Mouse (Mus musculus): ENCODE measurements around the gene Dbx1. TPM values are rescaled to one million over a fixed set of nuclear protein-coding genes. Genes with fewer than 3 reads are reported as not detected.

Gene Dbx1
- polyA plus RNA-seq, 1 experiment from 2014 or later, result not detected

DNA sequence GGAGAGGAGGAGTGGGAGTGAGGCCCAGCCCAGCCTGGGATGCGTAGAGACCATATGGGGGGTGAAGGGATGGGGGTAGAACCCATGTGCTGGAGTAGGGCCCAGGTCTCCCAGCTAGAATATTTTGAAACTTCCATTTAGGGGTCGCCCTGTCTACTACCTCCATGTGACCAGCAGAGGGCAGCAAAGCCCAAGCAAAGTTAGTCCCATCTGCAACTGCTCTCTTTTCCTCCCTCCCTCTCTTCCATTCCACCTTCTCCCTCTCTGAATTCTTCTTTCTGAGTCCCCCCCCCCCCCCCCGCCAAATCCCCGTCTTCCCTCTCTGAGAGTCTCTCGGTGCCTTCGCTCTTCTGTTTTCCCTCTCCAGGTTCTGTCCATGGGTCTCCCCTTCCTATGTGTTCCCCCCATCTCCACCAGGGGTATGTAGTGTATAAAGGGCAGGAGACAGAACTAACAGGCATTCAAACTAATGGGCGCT lies 20.4 kb downstream of the Dbx1 start:
- no peak overlapping the region for H3K4me3 ChIP-seq (ENCODE audit: low read depth, low read length)
- no peak overlapping the region for H3K27ac ChIP-seq (ENCODE audit: low read depth, low read length)
- WGBS, result 6% methylated on average over 6 of the region's 7 CpGs
- H3K27me3 ChIP-seq (replicated peaks; ENCODE audit: control insufficient read depth, insufficient read depth, low read length), result no peaks in the 10 kb centered on the region
- H3K9me3 ChIP-seq (ENCODE audit: control insufficient read depth), result no peaks in the 10 kb centered on the region
- 0 out of 2 replicates have a peak overlapping the region, but pooled peaks have one; percentile 24 for H3K4me2 ChIP-seq (replicated peaks; ENCODE audit: low read depth)
- H3K9ac ChIP-seq (ENCODE audit: low read depth, low read length), result no peak overlapping the region
- no peaks in the 10 kb centered on the region for H3K4me1 ChIP-seq (replicated peaks; ENCODE audit: control insufficient read depth, insufficient read depth, low read length)
- no peaks in the 10 kb centered on the region for H3K36me3 ChIP-seq (ENCODE audit: control insufficient read depth, insufficient read depth)
- TF ChIP-seq CTCF (IDR thresholded peaks at IDR 0.05; ENCODE audit: low read depth), result peak; percentile 79
- ATAC-seq, result peak; percentile 31

GRCm38 (mm10) chr7:49604965-49605795 lies 31.5 kb downstream of the Dbx1 start:
- no peak for TF ChIP-seq CTCF (IDR thresholded peaks at IDR 0.05; ENCODE audit: low read depth)
- H3K27ac ChIP-seq (ENCODE audit: low read depth, low read length), result no peak overlapping the region
- H3K4me3 ChIP-seq (ENCODE audit: low read depth, low read length), result no peak overlapping the region
- no peaks in the 10 kb centered on the region for H3K9me3 ChIP-seq (ENCODE audit: control insufficient read depth)
- peaks cover 41% of the 10 kb centered on the region for H3K36me3 ChIP-seq (ENCODE audit: control insufficient read depth, insufficient read depth)
- H3K4me1 ChIP-seq (replicated peaks; ENCODE audit: control insufficient read depth, insufficient read depth, low read length), result no peaks in the 10 kb centered on the region
- WGBS, result 90% methylated on average over 15 of the region's 15 CpGs
- no peak for ATAC-seq
- no peak overlapping the region for H3K4me2 ChIP-seq (replicated peaks; ENCODE audit: low read depth)
- no peaks in the 10 kb centered on the region for H3K27me3 ChIP-seq (replicated peaks; ENCODE audit: control insufficient read depth, insufficient read depth, low read length)
- no peak overlapping the region for H3K9ac ChIP-seq (ENCODE audit: low read depth, low read length)

- Histone ChIP-seq H3K4me2 (replicated peaks; ENCODE audit: low read depth) (no peak overlapping the region), H3K36me3 (ENCODE audit: control insufficient read depth, insufficient read depth) (peaks cover 50% of the 10 kb centered on the region), H3K4me1 (replicated peaks; ENCODE audit: control insufficient read depth, insufficient read depth, low read length) (no peaks in the 10 kb centered on the region), H3K27ac (ENCODE audit: low read depth, low read length) (no peak overlapping the region), H3K9ac (ENCODE audit: low read depth, low read length) (no peak overlapping the region), H3K27me3 (replicated peaks; ENCODE audit: control insufficient read depth, insufficient read depth, low read length) (no peaks in the 10 kb centered on the region), H3K4me3 (ENCODE audit: low read depth, low read length) (no peak overlapping the region), H3K9me3 (ENCODE audit: control insufficient read depth) (no peaks in the 10 kb centered on the region)
- ATAC-seq, result no peak
- WGBS, result 95% methylated on average over 14 of the region's 14 CpGs
- no peak for TF ChIP-seq CTCF (IDR thresholded peaks at IDR 0.05; ENCODE audit: low read depth)
These were observed 32.4 kb downstream of the Dbx1 start for GRCm38 (mm10) chr7:49604244-49604643.

DNA sequence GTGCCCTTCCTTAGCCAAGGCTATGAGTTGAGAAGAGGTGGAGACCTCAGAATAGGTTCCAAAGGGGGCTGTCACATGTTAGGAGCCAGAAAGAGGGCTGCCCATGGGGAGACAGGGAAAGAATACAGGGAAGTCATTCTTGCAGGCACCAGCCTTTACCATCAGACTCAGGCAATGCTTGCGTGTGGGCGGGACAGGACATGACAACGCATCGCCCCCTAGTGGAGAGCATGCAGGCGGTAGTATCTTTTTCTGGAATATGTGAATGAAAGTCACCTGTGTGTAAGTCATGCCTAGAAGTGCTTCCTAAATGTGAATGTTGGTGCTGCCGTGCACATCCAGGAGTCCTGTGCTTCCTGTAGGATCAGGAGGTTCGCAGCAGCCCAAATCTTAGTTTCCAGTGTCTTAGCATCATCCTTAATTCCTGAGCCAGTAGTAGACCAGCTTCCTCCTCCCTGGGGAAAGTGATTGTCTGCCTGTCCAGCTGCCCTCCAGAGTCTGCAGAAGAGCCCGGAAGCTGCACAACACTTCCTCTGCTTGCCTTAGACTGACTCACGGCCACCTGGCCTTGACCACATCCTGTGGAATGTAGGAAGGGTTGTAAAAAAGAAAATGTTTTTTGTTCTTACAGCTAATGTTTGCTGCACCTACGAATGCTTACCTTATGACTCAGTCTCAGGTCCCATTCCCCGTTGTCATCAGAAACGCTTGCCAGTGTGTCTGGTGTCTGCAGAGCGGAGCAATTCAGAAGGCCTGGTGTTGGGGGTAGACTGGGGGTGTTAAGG lies 35.3 kb downstream of the Dbx1 start:
- peak; percentile 49 for ATAC-seq
- H3K36me3 ChIP-seq (ENCODE audit: control insufficient read depth, insufficient read depth), result peaks cover 61% of the 10 kb centered on the region
- WGBS, result 27% methylated on average over 13 of the region's 13 CpGs

DNA sequence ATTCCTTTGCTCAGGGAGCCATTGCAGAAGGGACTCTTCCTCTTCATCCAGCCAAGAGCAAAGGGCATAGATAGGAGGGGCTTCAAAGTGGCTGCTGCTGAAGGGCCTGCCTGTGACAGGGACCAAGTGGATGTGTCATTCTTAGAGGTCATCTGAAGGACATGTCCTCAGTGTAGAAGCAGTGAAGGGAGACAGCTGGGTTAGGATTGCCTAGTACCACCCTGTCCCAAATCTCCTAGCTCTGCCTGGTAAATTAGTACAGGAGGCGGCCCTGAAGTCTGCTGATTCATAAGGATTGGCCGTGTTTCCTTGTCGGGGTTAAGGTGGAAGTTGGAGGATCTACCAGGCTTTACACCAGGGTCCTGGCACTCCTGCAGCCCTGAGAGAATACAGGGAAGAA lies 36.7 kb downstream of the Dbx1 start:
- TF ChIP-seq CTCF (IDR thresholded peaks at IDR 0.05; ENCODE audit: low read depth), result no peak
- WGBS, result 88% methylated on average over 3 of the region's 3 CpGs
- Histone ChIP-seq H3K9me3 (ENCODE audit: control insufficient read depth) (no peaks in the 10 kb centered on the region), H3K9ac (ENCODE audit: low read depth, low read length) (no peak overlapping the region), H3K4me3 (ENCODE audit: low read depth, low read length) (no peak overlapping the region), H3K4me1 (replicated peaks; ENCODE audit: control insufficient read depth, insufficient read depth, low read length) (no peaks in the 10 kb centered on the region), H3K27me3 (replicated peaks; ENCODE audit: control insufficient read depth, insufficient read depth, low read length) (no peaks in the 10 kb centered on the region), H3K4me2 (replicated peaks; ENCODE audit: low read depth) (no peak overlapping the region), H3K36me3 (ENCODE audit: control insufficient read depth, insufficient read depth) (peaks cover 71% of the 10 kb centered on the region), H3K27ac (ENCODE audit: low read depth, low read length) (no peak overlapping the region)
- no peak for ATAC-seq

More for the DNA sequence above, 35.3 kb downstream of the Dbx1 start:
- Histone ChIP-seq H3K27me3 (replicated peaks; ENCODE audit: control insufficient read depth, insufficient read depth, low read length) (no peaks in the 10 kb centered on the region), H3K9ac (ENCODE audit: low read depth, low read length) (no peak overlapping the region), H3K4me1 (replicated peaks; ENCODE audit: control insufficient read depth, insufficient read depth, low read length) (no peaks in the 10 kb centered on the region), H3K4me2 (replicated peaks; ENCODE audit: low read depth) (no peak overlapping the region), H3K27ac (ENCODE audit: low read depth, low read length) (no peak overlapping the region), H3K9me3 (ENCODE audit: control insufficient read depth) (no peaks in the 10 kb centered on the region), H3K4me3 (ENCODE audit: low read depth, low read length) (no peak overlapping the region)
- TF ChIP-seq CTCF (IDR thresholded peaks at IDR 0.05; ENCODE audit: low read depth), result peak; percentile 90

GRCm38 (mm10) chr7:49598225-49598624 lies 38.4 kb downstream of the Dbx1 start:
- Histone ChIP-seq H3K27ac (ENCODE audit: low read depth, low read length) (no peak overlapping the region), H3K36me3 (ENCODE audit: control insufficient read depth, insufficient read depth) (peaks cover 77% of the 10 kb centered on the region), H3K9ac (ENCODE audit: low read depth, low read length) (no peak overlapping the region), H3K27me3 (replicated peaks; ENCODE audit: control insufficient read depth, insufficient read depth, low read length) (no peaks in the 10 kb centered on the region), H3K4me3 (ENCODE audit: low read depth, low read length) (no peak overlapping the region), H3K4me2 (replicated peaks; ENCODE audit: low read depth) (no peak overlapping the region), H3K4me1 (replicated peaks; ENCODE audit: control insufficient read depth, insufficient read depth, low read length) (no peaks in the 10 kb centered on the region), H3K9me3 (ENCODE audit: control insufficient read depth) (no peaks in the 10 kb centered on the region)
- ATAC-seq, result no peak
- no peak for TF ChIP-seq CTCF (IDR thresholded peaks at IDR 0.05; ENCODE audit: low read depth)
- 93% methylated on average over 13 of the region's 13 CpGs for WGBS

Data from intestine, postnatal 0 days (tissue).